Mouse (Mus musculus): ENCODE data around the gene 4930524J08Rik. TPM values are rescaled to one million over a fixed set of nuclear protein-coding genes. Genes with fewer than 3 reads are reported as not detected.

Gene 4930524J08Rik
- polyA plus RNA-seq, 1 experiment from 2014 or later, result 1.6 TPM

- H3K27me3 ChIP-seq, result no peaks in the 10 kb centered on the region
- ChIA-PET CTCF (no interaction called here), POLR2A (no interaction called here)
- no peak for TF ChIP-seq CTCF (IDR thresholded peaks at IDR 0.05)
- no peak for ATAC-seq
- DNase-seq (ENCODE audit: low read depth, low spot score), result no peak
- in situ Hi-C loops (cut with MboI; ENCODE audit: low pct_unique_long_range_greater_than_20kb), result no loop called here
Observed at GRCm38 (mm10) chr5:100003895-100004294, 25.0 kb downstream of the 4930524J08Rik start.

- ChIA-PET CTCF (interaction anchor here (0.9 to 1.7 kb wide), 3 partner anchors 20 to 34 kb away, joined by 3 to 6 read pairs (median 3); partner anchors contain the start of genes Enoph1 and Hnrnpdl), POLR2A (interaction anchor here (1.0 to 1.1 kb wide), 2 partner anchors 9 to 34 kb away, joined by 3 to 5 read pairs; no protein-coding TSS in a partner anchor)
- no peak for DNase-seq (ENCODE audit: low read depth, low spot score)
Observed at GRCm38 (mm10) chr5:100005431-100005830, 26.6 kb downstream of the 4930524J08Rik start.

GRCm38 (mm10) chr5:100005896-100006295, 27.0 kb downstream of the 4930524J08Rik start:
- ATAC-seq (no peak), DNase-seq (ENCODE audit: low read depth, low spot score) (no peak)
- no peaks in the 10 kb centered on the region for H3K27me3 ChIP-seq
- ChIA-PET POLR2A (interaction anchor here (1.0 to 1.1 kb wide), 2 partner anchors 10 to 35 kb away, joined by 3 to 5 read pairs; no protein-coding TSS in a partner anchor), CTCF (interaction anchor here (0.9 to 1.7 kb wide), 3 partner anchors 20 to 33 kb away, joined by 3 to 6 read pairs (median 3); partner anchors contain the start of genes Enoph1 and Hnrnpdl)
- in situ Hi-C loops (cut with MboI; ENCODE audit: low pct_unique_long_range_greater_than_20kb), result no loop called here
- TF ChIP-seq CTCF (IDR thresholded peaks at IDR 0.05), result no peak

More at GRCm38 (mm10) chr5:100005431-100005830, 26.6 kb downstream of the 4930524J08Rik start:
- ATAC-seq, result no peak
- H3K27me3 ChIP-seq, result no peaks in the 10 kb centered on the region
- TF ChIP-seq CTCF (IDR thresholded peaks at IDR 0.05), result no peak
- in situ Hi-C loops (cut with MboI; ENCODE audit: low pct_unique_long_range_greater_than_20kb), result no loop called here

GRCm38 (mm10) chr5:100006324-100007039, 27.6 kb downstream of the 4930524J08Rik start:
- DNase-seq (ENCODE audit: low read depth, low spot score) (no peak), ATAC-seq (no peak)
- H3K27me3 ChIP-seq, result no peaks in the 10 kb centered on the region
- in situ Hi-C loops (cut with MboI; ENCODE audit: low pct_unique_long_range_greater_than_20kb), result no loop called here
- no peak for TF ChIP-seq CTCF (IDR thresholded peaks at IDR 0.05)
- POLR2A ChIA-PET, result interaction anchor here (1.0 to 1.1 kb wide), 2 partner anchors 10 to 35 kb away, joined by 3 to 5 read pairs; no protein-coding TSS in a partner anchor
- CTCF ChIA-PET, result interaction anchor here (0.9 to 1.7 kb wide), 3 partner anchors 19 to 33 kb away, joined by 3 to 6 read pairs (median 3); partner anchors contain the start of genes Enoph1 and Hnrnpdl

GRCm38 (mm10) chr5:100007040-100007375, 28.1 kb downstream of the 4930524J08Rik start:
- POLR2A ChIA-PET, result no interaction called here
- no peak for DNase-seq (ENCODE audit: low read depth, low spot score)
- in situ Hi-C loops (cut with MboI; ENCODE audit: low pct_unique_long_range_greater_than_20kb), result no loop called here
- no peak for ATAC-seq
- TF ChIP-seq CTCF (IDR thresholded peaks at IDR 0.05), result no peak
- H3K27me3 ChIP-seq, result no peaks in the 10 kb centered on the region
- CTCF ChIA-PET, result interaction anchor here (1.7 kb wide), 1 partner anchor 32 kb away, joined by 6 read pairs; the partner anchor contains the start of genes Enoph1 and Hnrnpdl

- ChIA-PET POLR2A (no interaction called here), CTCF (interaction anchor here (1.3 kb wide), 1 partner anchor 12 kb away, joined by 4 read pairs; no protein-coding TSS in a partner anchor)
- in situ Hi-C loops (cut with MboI; ENCODE audit: low pct_unique_long_range_greater_than_20kb), result no loop called here
- H3K27me3 ChIP-seq, result no peaks in the 10 kb centered on the region
- DNase-seq (ENCODE audit: low read depth, low spot score) (no peak), ATAC-seq (no peak)
- no peak for TF ChIP-seq CTCF (IDR thresholded peaks at IDR 0.05)
Observed at GRCm38 (mm10) chr5:100008485-100008884, 29.6 kb downstream of the 4930524J08Rik start.

GRCm38 (mm10) chr5:100012599-100012998, 33.7 kb downstream of the 4930524J08Rik start:
- ChIA-PET POLR2A (no interaction called here), CTCF (no interaction called here)
- in situ Hi-C loops (cut with MboI; ENCODE audit: low pct_unique_long_range_greater_than_20kb), result no loop called here
- DNase-seq (ENCODE audit: low read depth, low spot score) (no peak), ATAC-seq (no peak)
- no peak for TF ChIP-seq CTCF (IDR thresholded peaks at IDR 0.05)
- H3K27me3 ChIP-seq, result no peaks in the 10 kb centered on the region

GRCm38 (mm10) chr5:100020089-100020488, 41.2 kb downstream of the 4930524J08Rik start:
- ATAC-seq (no peak), DNase-seq (ENCODE audit: low read depth, low spot score) (no peak)
- ChIA-PET CTCF (interaction anchor here (0.8 to 2.1 kb wide), 3 partner anchors 19 to 40 kb away, joined by 4 to 5 read pairs (median 4); no protein-coding TSS in a partner anchor), POLR2A (no interaction called here)
- H3K27me3 ChIP-seq, result no peaks in the 10 kb centered on the region
- in situ Hi-C loops (cut with MboI; ENCODE audit: low pct_unique_long_range_greater_than_20kb), result no loop called here
- TF ChIP-seq CTCF (IDR thresholded peaks at IDR 0.05), result no peak

GRCm38 (mm10) chr5:100024403-100024802, 45.5 kb downstream of the 4930524J08Rik start:
- ATAC-seq (no peak), DNase-seq (ENCODE audit: low read depth, low spot score) (no peak)
- ChIA-PET CTCF (interaction anchor here (1.2 kb wide), 1 partner anchor 10 kb away, joined by 3 read pairs; no protein-coding TSS in a partner anchor), POLR2A (interaction anchor here (1.1 kb wide), 1 partner anchor 14 kb away, joined by 4 read pairs; no protein-coding TSS in a partner anchor)
- in situ Hi-C loops (cut with MboI; ENCODE audit: low pct_unique_long_range_greater_than_20kb), result no loop called here
- H3K27me3 ChIP-seq, result no peaks in the 10 kb centered on the region
- TF ChIP-seq CTCF (IDR thresholded peaks at IDR 0.05), result no peak

GRCm38 (mm10) chr5:100024868-100025267, 46.0 kb downstream of the 4930524J08Rik start:
- H3K27me3 ChIP-seq, result no peaks in the 10 kb centered on the region
- TF ChIP-seq CTCF (IDR thresholded peaks at IDR 0.05), result no peak
- ChIA-PET CTCF (interaction anchor here (1.2 kb wide), 1 partner anchor 9 kb away, joined by 3 read pairs; no protein-coding TSS in a partner anchor), POLR2A (interaction anchor here (1.1 kb wide), 1 partner anchor 13 kb away, joined by 4 read pairs; no protein-coding TSS in a partner anchor)
- ATAC-seq, result no peak
- no peak for DNase-seq (ENCODE audit: low read depth, low spot score)
- in situ Hi-C loops (cut with MboI; ENCODE audit: low pct_unique_long_range_greater_than_20kb), result loop anchor here (25.0 kb wide), 1 partner anchor 813 kb away; no protein-coding TSS in a partner anchor

Other genes with a start within 250 kb of the 4930524J08Rik start
- 1.3 TPM for gene Rasgef1b, start 250.0 kb upstream of the 4930524J08Rik start, polyA plus RNA-seq (2021)
- gene Vamp9, start 72.8 kb upstream of the 4930524J08Rik start, polyA plus RNA-seq (2021), result not detected
- 325 TPM for gene Hnrnpd, start 123 bp upstream of the 4930524J08Rik start, polyA plus RNA-seq (2021)
- gene Hnrnpdl, start 60.6 kb downstream of the 4930524J08Rik start, polyA plus RNA-seq (2021), result 171 TPM
- 24.8 TPM for gene Enoph1, start 60.9 kb downstream of the 4930524J08Rik start, polyA plus RNA-seq (2021)
- gene Tmem150c, start 180.7 kb downstream of the 4930524J08Rik start, polyA plus RNA-seq (2021), result not detected

Measured in Patski (cell line).